Comparison of ENCODE assay signal across 9 mouse cellular contexts in genomic region chr12:76535471-76535900, GRCm38 (mm10). TPM values are rescaled to one million over a fixed set of nuclear protein-coding genes. Genes with fewer than 3 reads are reported as not detected.
DNase-seq lines count a peak whose midpoint lies in the region; ATAC-seq lines count a peak whose summit lies in the region.
"Had no signal": no experiment of that assay in that cellular context is flagged by ENCODE, and none has a peak within 500 bp of the region (broad histone marks: within the 10 kb centered on the region; RNA-seq: fewer than 3 reads in every experiment).

No protein-coding gene starts in this region.

- H3K36me3 ChIP-seq in kidney, embryonic 15.5 days = peaks cover 5% of the 10 kb centered on the region
- peaks cover 4% of the 10 kb centered on the region; the same call in 1 of the 2 replicates for H3K36me3 ChIP-seq in heart, embryonic 12.5 days
- no peaks in the 10 kb centered on the region; the same call in 1 of the 2 replicates for H3K36me3 ChIP-seq in liver, embryonic 11.5 days (ENCODE audit: control insufficient read depth, insufficient read depth, low read length)
- H3K36me3 ChIP-seq: forebrain, embryonic 12.5 days had no signal

- no peak for DNase-seq in kidney, postnatal 25 days
- DNase-seq in NIH3T3 (ENCODE audit: low read depth) = peak; percentile 42
- no peak for DNase-seq in liver, embryonic 11.5 days (ENCODE audit: low spot score)
- no peak for DNase-seq in testis, postnatal 10 days (ENCODE audit: low spot score)
- DNase-seq in spleen, postnatal 14 days (ENCODE audit: low spot score in 2 of 2) = no peak
- DNase-seq in cerebellum, postnatal 4 days (ENCODE audit: low spot score in 2 of 2) = no peak

- 20% methylated on average over 9 of the region's 9 CpGs for WGBS in kidney, embryonic 15.5 days
- 38% methylated on average over 9 of the region's 9 CpGs for WGBS in heart, embryonic 12.5 days
- WGBS in liver, embryonic 11.5 days = 59% methylated on average over 9 of the region's 9 CpGs

- H3K4me3 ChIP-seq in kidney, embryonic 15.5 days (replicated peaks) = peak overlapping the region; percentile 87
- H3K4me3 ChIP-seq in heart, embryonic 12.5 days = peak overlapping the region; percentile 77
- peak overlapping the region; percentile 71; the same call in 1 of the 2 replicates for H3K4me3 ChIP-seq in liver, embryonic 11.5 days (ENCODE audit: low read depth, low read length)
- H3K4me3 ChIP-seq: forebrain, embryonic 12.5 days had no signal

- H3K9ac ChIP-seq in kidney, embryonic 15.5 days = peak overlapping the region; percentile 95
- peak overlapping the region; percentile 88 for H3K9ac ChIP-seq in heart, embryonic 12.5 days
- H3K9ac ChIP-seq in liver, embryonic 11.5 days (ENCODE audit: low read depth, low read length) = 0 out of 2 replicates have a peak overlapping the region, but pooled peaks have one; percentile 25
- H3K9ac ChIP-seq: forebrain, embryonic 12.5 days had no signal

- H3K27me3 ChIP-seq in kidney, embryonic 15.5 days = 0 out of 2 replicates have a peak, but pooled peaks cover 2% of the 10 kb centered on the region
- H3K27me3 ChIP-seq in heart, embryonic 12.5 days (replicated peaks) = peaks cover 10% of the 10 kb centered on the region
- H3K27me3 ChIP-seq in liver, embryonic 11.5 days (replicated peaks; ENCODE audit: control insufficient read depth, insufficient read depth, low read length) = peaks cover 52% of the 10 kb centered on the region

- H3K9me3 ChIP-seq in kidney, embryonic 15.5 days (replicated peaks) = no peaks in the 10 kb centered on the region
- H3K9me3 ChIP-seq in heart, embryonic 12.5 days (replicated peaks) = no peaks in the 10 kb centered on the region
- H3K9me3 ChIP-seq in liver, embryonic 11.5 days (ENCODE audit: control insufficient read depth, low read length) = no peaks in the 10 kb centered on the region
- H3K9me3 ChIP-seq: forebrain, embryonic 12.5 days had no signal

- H3K4me2 ChIP-seq in kidney, embryonic 15.5 days = peak overlapping the region; percentile 93
- peak overlapping the region; percentile 84 for H3K4me2 ChIP-seq in heart, embryonic 12.5 days
- H3K4me2 ChIP-seq in liver, embryonic 11.5 days = peak overlapping the region; percentile 92
- H3K4me2 ChIP-seq: forebrain, embryonic 12.5 days had no signal

- H3K27ac ChIP-seq in kidney, embryonic 15.5 days = peak overlapping the region; percentile 95
- peak overlapping the region; percentile 82; the same call in 1 of the 2 replicates for H3K27ac ChIP-seq in heart, embryonic 12.5 days (ENCODE audit: poor library complexity, severe bottlenecking)
- H3K27ac ChIP-seq in liver, embryonic 11.5 days (ENCODE audit: low read depth, low read length) = peak overlapping the region; percentile 40
- H3K27ac ChIP-seq: forebrain, embryonic 12.5 days had no signal

- 0 out of 2 replicates have a peak, but pooled peaks have one; percentile 4 for ATAC-seq in kidney, embryonic 15.5 days (replicated peaks; ENCODE audit: low FRiP score)
- peak; percentile 28; the same call in 1 of the 2 replicates for ATAC-seq in heart, embryonic 12.5 days (ENCODE audit: insufficient number of reproducible peaks, low FRiP score)
- 0 out of 2 replicates have a peak, but pooled peaks have one; percentile 26 for ATAC-seq in liver, embryonic 11.5 days (replicated peaks; ENCODE audit: low FRiP score)

- H3K4me1 ChIP-seq in kidney, embryonic 15.5 days = peaks cover 71% of the 10 kb centered on the region
- peaks cover 40% of the 10 kb centered on the region for H3K4me1 ChIP-seq in heart, embryonic 12.5 days (replicated peaks)
- H3K4me1 ChIP-seq in liver, embryonic 11.5 days (replicated peaks; ENCODE audit: control insufficient read depth, insufficient read depth, low read length) = peaks cover 27% of the 10 kb centered on the region

RNA-seq across cellular contexts. Expression of gene Plekhg3, which starts 4.8 kb away (rescaled TPM):
- polyA plus RNA-seq in kidney, embryonic 15.5 days (2015; fragmentation: Nextera tagmentation; extraction: Ambion mirVana) = 18.2 and 18.8 TPM in 2 replicates
- polyA plus RNA-seq in heart, embryonic 12.5 days (2016; fragmentation: Nextera tagmentation; extraction: Ambion mirVana) = 8.2 and 10.3 TPM in 2 replicates
- polyA plus RNA-seq in liver, embryonic 11.5 days (2014; fragmentation: Nextera tagmentation; extraction: Ambion mirVana) = 3.4 and 4.1 TPM in 2 replicates

Comparison
In these comparisons a context has a peak if more than half of its experiments do, and no peak if none do; other contexts are left out.
1. H3K27ac ChIP-seq: peak in every context shown above with its lines; median percentile 95 in kidney, embryonic 15.5 days; 82 in heart, embryonic 12.5 days; 40 in liver, embryonic 11.5 days.
2. H3K9ac ChIP-seq: peak in every context shown above with its lines; median percentile 95 in kidney, embryonic 15.5 days; 88 in heart, embryonic 12.5 days; 25 in liver, embryonic 11.5 days.